Mouse (Mus musculus): ENCODE results near the gene Tmem213.

GRCm38 (mm10) chr6:38148626-38149025, 39.6 kb downstream of the Tmem213 start:
- TF ChIP-seq POLR2A (IDR thresholded peaks at IDR 0.05; ENCODE audit: borderline replicate concordance, extremely low read depth, low read depth, low read length) = no peak
- TF ChIP-seq CTCF (IDR thresholded peaks at IDR 0.05; ENCODE audit: insufficient read depth, low read length) = no peak

Data from lung, adult 2 months (tissue).